Mouse (Mus musculus) ES-Bruce4 (cell line): ENCODE data around the gene Med16.

ENCODE experiments used
- CTCF ChIP-seq: IDR thresholded peaks from one replicate; pipeline ENCODE4 v1.8.1; 2011; ENCODE audit warnings: low read depth, low read length
- POLR2A ChIP-seq: IDR thresholded peaks from one replicate; pipeline ENCODE4 v1.8.1; 2011; ENCODE audit warnings: low read length; ENCODE audit not compliant: insufficient read depth

- TF ChIP-seq POLR2A (no peak), CTCF (peak; percentile 88)
Observed at GRCm38 (mm10) chr10:79883297-79884084, 25.2 kb downstream of the Med16 start.
